Mouse (Mus musculus) brown adipose tissue, adult 24 weeks (tissue): ENCODE measurements around the gene Ankrd7. TPM values are rescaled to one million over a fixed set of nuclear protein-coding genes. Genes with fewer than 3 reads are reported as not detected.

Source experiments
- H3K27ac ChIP-seq: fragments of 200-500 bp; replicated peaks from 2 replicates; pipeline ENCODE4 v1.5.1; 2012; ENCODE audit warnings: low read depth, mild to moderate bottlenecking, low read length
- H3K4me1 ChIP-seq: fragments of 200-500 bp; 2 replicates; pipeline ENCODE4 v1.6.1; 2012; ENCODE audit warnings: low read length, mixed read lengths; ENCODE audit not compliant: control insufficient read depth, insufficient read depth, insufficient read length
- H3K4me3 ChIP-seq: fragments of 200-500 bp; 2 replicates; pipeline ENCODE4 v1.5.1; 2012; ENCODE audit warnings: low read depth, mild to moderate bottlenecking, low read length, moderate library complexity; ENCODE audit not compliant: insufficient read depth
- polyA plus RNA-seq: library from polyadenylated mRNA; stranded (reverse); fragments of >200 nt; gene quantifications from 2 replicates; pipeline ENCODE4 v1.2.4, GENCODE M21; 2012; ENCODE audit not compliant: missing spikeins, insufficient read depth, insufficient read length

Gene Ankrd7
- polyA plus RNA-seq, 1 experiment, result not detected

DNA sequence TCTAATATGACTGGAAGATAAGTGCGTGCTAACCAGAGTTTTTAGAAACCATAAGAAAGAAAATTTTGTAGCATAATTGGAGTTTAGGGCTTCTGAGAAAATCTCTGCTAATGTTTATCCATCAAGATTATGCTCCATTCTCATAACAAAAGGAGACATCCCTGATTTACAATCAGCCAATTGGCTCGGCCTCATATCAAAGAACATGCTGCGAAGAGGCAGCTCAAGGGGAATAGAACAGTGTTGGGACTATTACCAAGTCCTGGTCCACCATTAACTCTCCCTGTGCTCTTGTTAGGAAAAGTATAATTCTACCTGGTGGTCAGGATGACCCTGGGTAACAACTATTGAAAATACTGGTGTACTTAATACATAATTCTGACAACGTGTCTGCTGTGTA is 50.4 kb downstream of the Ankrd7 start:
- Histone ChIP-seq H3K27ac (no peak overlapping the region), H3K4me1 (no peaks in the 10 kb centered on the region)

More for the DNA sequence above, 50.4 kb downstream of the Ankrd7 start:
- H3K4me3 ChIP-seq, result no peak overlapping the region

Other genes starting within 250 kb of the Ankrd7 start
- gene Lsm8, start 17.7 kb upstream of the Ankrd7 start, polyA plus RNA-seq, result 18.7 and 29.7 TPM in 2 replicates